Mouse (Mus musculus) adrenal gland, adult 18-20 months (tissue): ENCODE measurements at regions not wholly inside any gene's neighbourhood (a gene's known extent, or its start where the extent isn't known, plus 50 kb on each side); places are given as distances from the start of the nearest gene placed in this dataset.
"Not testable (repeated sequence)": the region's sequence is repeated elsewhere in the genome, so short reads cannot be mapped to it uniquely, and the experiment has no call there.

ENCODE experiments used
- DNase-seq, 2 experiments: peaks; one replicate each; pipeline ENCODE4 v3.0.0; 2021 to 2022; ENCODE audit warnings: low spot score in 2 of 2

- no peak for DNase-seq
Measured at GRCm38 (mm10) chr1:95397188-95397587, 83.8 kb downstream of the Fam174a start.

- no peak for DNase-seq
Measured at GRCm38 (mm10) chr1:95399764-95400163, 86.3 kb downstream of the Fam174a start.

- DNase-seq, result no peak
Measured at GRCm38 (mm10) chr1:95422253-95422652, 108.8 kb downstream of the Fam174a start.

DNA sequence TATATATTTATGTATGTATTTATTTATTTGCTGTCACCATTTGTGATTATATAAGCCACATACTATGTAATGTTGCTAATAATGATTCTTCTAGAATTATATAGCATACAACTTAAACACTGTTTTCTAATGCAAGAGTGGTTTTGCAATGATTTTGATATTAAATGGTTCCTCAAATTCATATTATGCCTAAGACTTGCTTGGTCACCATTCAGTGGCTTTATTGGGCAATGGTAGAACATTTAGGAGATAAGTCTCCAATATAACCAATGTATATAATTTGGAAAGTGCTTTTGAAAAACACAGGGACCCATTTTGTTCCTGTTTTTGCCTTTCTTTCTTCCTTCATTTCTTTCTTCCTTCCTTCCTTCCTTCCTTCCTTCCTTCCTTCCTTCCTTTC, 112.0 kb downstream of the Fam174a start:
- no peak for DNase-seq

DNA sequence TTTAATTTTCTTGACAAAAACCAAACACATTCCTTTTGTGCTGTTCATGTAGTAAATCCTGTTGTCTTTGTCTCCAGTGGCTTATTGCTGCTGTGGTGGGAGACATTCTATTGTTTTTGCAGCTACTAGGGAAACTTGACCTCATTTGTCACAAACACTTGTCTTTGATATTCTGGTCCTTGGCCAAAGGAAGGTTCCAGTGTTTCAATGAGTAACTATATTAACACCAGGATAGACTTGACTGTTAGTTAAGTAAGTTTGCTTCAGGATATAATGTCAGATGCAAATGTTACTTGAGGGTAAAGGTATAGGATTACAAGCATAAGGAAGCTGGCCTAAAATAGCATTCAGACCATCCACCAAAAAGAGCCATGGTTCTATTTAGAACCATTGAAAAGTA, 123.7 kb downstream of the Fam174a start:
- no peak for DNase-seq

DNA sequence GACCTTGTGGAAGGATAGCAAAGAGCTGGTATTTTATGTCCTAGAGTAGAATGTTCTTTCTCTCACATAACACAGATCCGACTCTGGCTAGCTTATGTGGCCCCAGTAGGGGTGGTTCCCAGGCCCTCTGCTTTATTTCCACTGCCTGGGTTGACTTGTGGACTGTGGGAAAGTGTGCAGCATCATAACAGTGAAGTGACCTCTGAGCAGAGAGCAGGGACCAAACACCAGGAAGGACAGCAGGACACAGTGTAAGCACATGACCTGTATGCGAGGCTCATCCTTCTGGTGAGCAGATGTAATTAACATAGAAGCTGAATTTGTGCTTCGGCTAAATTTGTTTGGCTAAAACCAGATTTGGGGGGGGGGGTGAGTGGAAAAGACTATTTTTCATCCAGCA, 132.1 kb downstream of the Fam174a start:
- DNase-seq, result no peak

GRCm38 (mm10) chr1:95448962-95449558, 135.6 kb downstream of the Fam174a start:
- no peak for DNase-seq

- DNase-seq, result no peak
Measured at GRCm38 (mm10) chr1:95450920-95451332, 137.5 kb downstream of the Fam174a start.

GRCm38 (mm10) chr1:95451755-95452154, 138.3 kb downstream of the Fam174a start:
- peak; percentile 58 to 77 for DNase-seq

DNA sequence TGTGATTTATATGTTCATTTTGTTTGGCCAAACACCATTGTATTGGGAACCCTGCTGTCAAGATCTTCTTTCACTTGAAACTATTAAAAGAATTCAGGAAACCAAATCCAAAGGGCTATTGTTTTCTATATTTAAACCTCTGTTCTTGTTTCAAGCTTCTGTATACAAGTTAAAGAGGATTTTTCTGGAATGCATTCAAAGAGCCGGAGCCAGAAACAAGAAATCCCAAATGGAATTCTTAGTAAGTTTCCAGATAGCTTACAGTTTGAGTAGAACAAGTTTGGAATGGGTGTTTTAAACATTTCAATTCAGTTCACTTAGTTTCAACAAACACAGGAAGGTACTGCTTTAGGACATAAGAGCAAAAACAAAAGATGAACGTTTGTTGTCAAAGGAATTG, 140.8 kb downstream of the Fam174a start:
- no peak for DNase-seq

DNA sequence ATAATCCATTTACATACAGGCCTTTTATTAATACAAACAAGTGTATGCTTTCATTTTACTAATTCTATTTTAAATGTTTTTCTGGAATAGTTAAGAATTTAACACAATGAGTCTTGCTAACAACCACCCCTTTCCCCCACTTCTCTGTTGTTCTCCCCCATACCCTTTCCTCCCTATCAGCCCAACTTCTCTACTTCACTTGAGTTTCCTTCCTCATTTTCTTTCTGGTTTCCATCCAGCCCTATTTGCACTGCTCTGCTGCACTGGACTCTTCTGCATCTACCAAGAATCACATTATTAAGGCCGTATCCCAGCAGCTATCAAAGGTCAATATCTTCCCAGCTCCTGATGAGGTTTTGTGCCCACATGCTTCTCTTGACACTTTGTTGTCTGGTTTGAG, 145.9 kb downstream of the Fam174a start:
- DNase-seq, result no peak

- no peak for DNase-seq
Measured at GRCm38 (mm10) chr1:95468095-95468494, 154.7 kb downstream of the Fam174a start.

GRCm38 (mm10) chr1:95468772-95469171, 155.3 kb downstream of the Fam174a start:
- no peak for DNase-seq

- DNase-seq, result no peak
Measured at GRCm38 (mm10) chr1:95470491-95470890, 157.1 kb downstream of the Fam174a start.

DNA sequence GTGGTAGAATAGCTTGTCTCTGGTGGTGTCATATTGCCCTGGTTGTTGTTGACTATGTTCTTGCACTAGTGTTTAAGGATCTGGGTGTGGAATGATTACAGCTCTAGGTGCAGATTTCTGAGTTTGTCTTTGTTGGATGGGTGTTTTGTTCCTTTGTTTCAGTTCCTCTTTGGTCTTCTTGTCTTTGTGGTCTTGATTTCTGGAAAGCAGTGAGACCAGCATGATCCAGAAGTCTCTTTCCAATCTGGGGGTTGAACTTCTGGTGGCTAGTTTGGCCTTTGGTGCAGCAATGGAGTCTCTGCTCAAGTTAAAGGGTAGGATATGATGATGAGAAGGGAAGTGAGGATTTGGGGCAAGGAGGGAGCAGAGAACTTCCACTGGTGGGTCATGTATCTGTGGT, 174.4 kb downstream of the St8sia4 start:
- no peak for DNase-seq

- DNase-seq, result not testable (repeated sequence)
Measured at GRCm38 (mm10) chr1:95500671-95501070, 166.7 kb downstream of the St8sia4 start.

GRCm38 (mm10) chr1:95508718-95509117, 158.7 kb downstream of the St8sia4 start:
- DNase-seq, result no peak

GRCm38 (mm10) chr1:95528726-95529125, 138.6 kb downstream of the St8sia4 start:
- DNase-seq, result no peak

DNA sequence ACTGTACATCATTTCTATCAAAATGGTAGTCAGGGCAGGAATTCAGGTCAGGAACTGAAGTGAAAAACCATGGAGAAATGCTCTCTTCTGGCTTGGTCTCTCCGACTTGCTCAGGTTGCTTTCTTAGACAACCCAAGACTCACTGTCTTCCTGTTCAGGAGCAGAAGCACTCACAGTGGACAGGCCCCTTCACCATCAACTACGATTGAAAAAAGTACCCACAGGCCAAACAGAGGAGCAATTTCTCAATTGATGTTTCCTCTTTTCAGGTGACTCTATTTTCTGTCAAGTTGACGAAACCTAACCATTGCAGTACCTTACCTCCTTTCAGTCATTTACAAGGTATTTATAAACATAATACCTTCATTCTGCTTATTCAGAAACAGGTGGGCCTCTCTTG, 136.4 kb downstream of the St8sia4 start:
- no peak for DNase-seq
